Mouse (Mus musculus) Patski (cell line): Measurements from ENCODE around the gene Trim39. TPM values are rescaled to one million over a fixed set of nuclear protein-coding genes. Genes with fewer than 3 reads are reported as not detected.
A peak's percentile ranks its signal among the peaks of the same experiment; 100 is the strongest.
"Not testable (repeated sequence)": the region's sequence is repeated elsewhere in the genome, so short reads cannot be mapped to it uniquely, and the experiment has no call there.

Experiments
- ATAC-seq: fragments of 100-300 bp; one replicate; pipeline ENCODE4 v1.8.0; 2021
- CTCF ChIA-PET: fragments of 350-600 bp; sonication (Branson Sonifier 250); formaldehyde crosslinking; loops from one replicate; lab custom pipeline; 2022; ENCODE audit warnings: inconsistent platforms; lab: Charles Lee
- POLR2A ChIA-PET: fragments of 350-600 bp; sonication (Branson Sonifier 250); formaldehyde crosslinking; loops from one replicate; lab custom pipeline; 2022; ENCODE audit warnings: antibody characterized with exemption, inconsistent platforms; lab: Charles Lee
- DNase-seq: peaks from one replicate; pipeline ENCODE4 v3.0.0-alpha.2; 2011; ENCODE audit warnings: low read depth, low spot score
- H3K27me3 ChIP-seq: fragments of 371-371 bp; one replicate; pipeline ENCODE4 v1.5.1; 2021
- CTCF ChIP-seq: fragments of 100-300 bp; IDR thresholded peaks from one replicate; pipeline ENCODE4 v1.5.1; 2021
- in situ Hi-C: fragments of 300-500 bp; cut with MboI; formaldehyde crosslinking; loops from 3 replicates; pipeline ENCODE4 v1.11.1; 2018; ENCODE audit warnings: low pct_unique_long_range_greater_than_20kb, mixed read lengths
- polyA plus RNA-seq: library from polyadenylated mRNA; unstranded; gene quantifications from one replicate; pipeline ENCODE4 v1.2.3, GENCODE M21; 2021

Gene Trim39
- polyA plus RNA-seq: 21.0 TPM

DNA sequence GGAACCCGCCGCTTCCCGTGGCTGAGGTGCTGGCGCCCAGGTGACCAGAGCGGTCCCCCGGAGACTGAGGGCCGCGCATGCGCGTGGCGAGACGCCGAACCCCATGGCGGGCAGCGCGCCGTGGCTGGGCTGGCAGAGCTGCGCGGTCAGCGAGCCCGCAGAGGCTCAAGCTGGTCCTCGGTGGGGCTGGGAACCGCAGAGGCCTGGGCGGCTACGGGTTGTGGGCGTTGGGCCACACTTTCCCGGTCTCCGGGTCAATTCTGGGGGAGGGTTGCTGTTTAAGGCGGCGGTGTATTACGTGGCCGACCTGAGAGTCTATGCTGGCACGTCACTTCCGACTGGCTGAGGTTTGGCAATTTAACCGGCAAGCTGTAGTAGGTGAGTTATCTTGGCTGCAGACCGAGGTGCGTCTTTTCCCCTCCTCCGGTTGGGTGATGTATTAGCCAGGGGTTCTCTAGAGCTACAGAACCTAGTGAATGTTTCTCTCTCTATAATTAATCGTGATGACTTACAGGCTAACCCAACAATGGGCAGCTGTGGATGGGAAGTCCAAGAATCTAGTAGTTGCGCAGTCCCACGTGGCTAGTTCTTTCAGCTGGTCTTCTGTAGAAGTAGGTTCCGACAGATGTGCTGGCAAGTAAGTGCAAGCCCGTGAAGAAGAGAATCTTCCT lies at the start of gene Trim39:
Gene Trim39 (minus strand): TSS at position 662 of the 671 bp plus-strand sequence.
- ChIA-PET POLR2A (interaction anchor here (0.9 to 1.3 kb wide), 2 partner anchors 10 to 1612 kb away, joined by 3 to 4 read pairs; no protein-coding TSS in a partner anchor), CTCF (interaction anchor here (2.4 kb wide), 1 partner anchor 14 kb away, joined by 12 read pairs; the partner anchor contains the start of gene Rpp21)
- no peak for TF ChIP-seq CTCF

DNA sequence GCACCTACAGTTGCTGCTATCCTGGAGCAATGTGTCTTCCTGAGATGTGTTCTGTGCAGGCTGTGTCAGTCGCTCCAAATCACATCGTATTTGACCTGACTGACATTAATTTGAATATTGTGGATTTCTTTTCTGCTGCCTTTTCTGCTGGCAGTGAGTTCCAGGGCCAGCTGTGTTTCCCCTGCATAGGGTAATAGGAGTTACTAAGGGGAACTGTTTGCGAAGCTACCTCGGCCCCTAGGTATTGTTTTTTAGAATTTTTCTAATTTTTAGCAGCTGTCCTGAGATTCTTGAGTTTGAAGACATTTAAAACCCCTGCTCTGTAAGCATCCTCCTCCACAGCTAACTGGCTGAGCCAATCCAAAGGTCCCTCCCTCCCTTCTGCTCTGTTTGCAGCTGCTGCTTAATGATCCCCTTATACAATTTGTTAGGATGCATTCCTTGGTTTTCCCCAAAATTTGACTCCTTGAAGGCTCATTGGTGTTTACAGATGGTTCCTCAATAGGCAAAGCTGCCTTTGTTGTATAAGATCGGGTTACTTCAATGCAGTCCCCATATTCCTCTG lies 43.7 kb upstream of the Trim39 start:
- ChIA-PET POLR2A (no interaction called here), CTCF (no interaction called here)
- in situ Hi-C loops: no loop called here
- no peak for TF ChIP-seq CTCF
- no peaks in the 10 kb centered on the region for H3K27me3 ChIP-seq
- DNase-seq: no peak
- ATAC-seq: no peak

More for the DNA sequence above, at the start of gene Trim39:
- ATAC-seq (peak; percentile 80), DNase-seq (peak; percentile 22)
- H3K27me3 ChIP-seq: no peaks in the 10 kb centered on the region
- in situ Hi-C loops: loop anchor here (25.0 kb wide), 1 partner anchor 791 kb away; no protein-coding TSS in a partner anchor

DNA sequence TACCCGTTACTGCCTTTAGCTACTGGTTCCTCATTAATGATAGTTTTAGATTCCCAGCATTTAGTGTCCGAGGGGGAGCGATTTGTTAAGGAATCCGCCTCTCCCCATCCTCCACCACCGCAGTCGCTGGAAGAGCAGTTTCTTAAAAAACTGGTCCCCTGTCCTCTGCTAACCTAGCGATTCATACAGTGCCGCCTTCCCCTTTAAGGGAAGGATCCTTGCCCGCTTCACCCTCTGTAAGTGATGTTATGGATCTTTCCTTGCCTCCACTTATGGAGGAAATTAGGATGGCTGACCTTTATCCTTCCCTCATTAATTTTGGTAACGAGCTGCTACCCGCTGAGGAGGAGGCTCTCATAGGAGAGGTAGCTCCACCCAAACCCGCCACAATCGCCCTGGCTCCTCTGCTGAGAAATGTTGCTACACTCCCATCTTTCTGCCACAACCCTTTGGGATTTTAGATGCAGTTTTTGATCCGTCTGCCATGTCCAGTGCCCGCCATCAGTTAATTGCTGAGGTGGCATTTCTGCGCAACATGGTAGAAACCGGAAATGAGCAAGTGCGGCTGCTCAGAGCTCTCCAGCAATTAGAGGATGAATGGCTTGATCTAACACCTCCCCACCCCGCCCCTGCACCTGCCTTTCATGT lies 43.1 kb upstream of the Trim39 start:
- H3K27me3 ChIP-seq: no peaks in the 10 kb centered on the region
- in situ Hi-C loops: no loop called here
- no peak for DNase-seq
- ATAC-seq: no peak
- CTCF ChIA-PET: no interaction called here
- TF ChIP-seq CTCF: no peak
- POLR2A ChIA-PET: no interaction called here

DNA sequence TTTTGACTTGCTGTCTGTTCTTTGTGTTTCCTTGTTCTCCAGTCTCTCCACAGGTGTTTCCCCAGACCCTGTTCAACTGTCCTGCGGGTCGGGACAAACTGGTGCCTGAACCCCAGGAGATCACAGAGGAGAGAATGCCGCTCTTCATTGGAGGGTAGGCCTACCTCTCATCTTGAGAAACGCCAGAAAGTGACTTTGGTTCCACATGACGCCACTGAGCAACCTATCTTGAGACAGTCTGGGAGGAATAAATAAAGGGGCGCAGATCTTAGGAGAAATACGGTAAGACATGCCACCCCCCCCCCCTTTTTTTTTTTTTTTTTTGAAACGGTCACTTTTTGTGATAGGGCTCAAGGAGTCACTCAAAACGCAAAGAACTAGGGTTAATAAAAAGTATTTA lies 42.5 kb upstream of the Trim39 start:
- no peaks in the 10 kb centered on the region for H3K27me3 ChIP-seq
- ChIA-PET POLR2A (no interaction called here), CTCF (no interaction called here)
- in situ Hi-C loops: no loop called here
- TF ChIP-seq CTCF: no peak
- no peak for ATAC-seq
- no peak for DNase-seq

DNA sequence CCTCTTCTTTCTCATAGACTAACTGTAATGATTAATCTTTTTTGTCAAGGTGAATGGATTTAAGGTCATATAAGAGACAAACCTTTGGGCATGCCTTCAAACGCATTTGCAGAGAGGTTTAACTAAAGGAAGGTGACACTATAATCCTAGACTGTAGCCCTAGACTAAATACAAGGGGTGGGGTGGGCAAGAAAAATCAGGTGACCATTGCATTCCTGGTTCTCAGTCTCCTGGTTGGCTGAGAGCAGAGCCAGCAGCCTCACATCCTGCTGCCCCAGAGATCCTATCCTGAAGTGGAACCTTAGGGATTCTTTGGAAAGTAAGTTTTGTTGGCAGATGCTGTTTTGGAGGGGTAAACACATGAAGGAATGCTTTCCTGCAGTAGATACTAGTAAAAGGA lies 37.2 kb upstream of the Trim39 start:
- CTCF ChIA-PET: interaction anchor here (1.2 kb wide), 1 partner anchor 478 kb away, joined by 3 read pairs; no protein-coding TSS in a partner anchor
- ATAC-seq: no peak
- in situ Hi-C loops: loop anchor here (5.0 kb wide), 2 partner anchors 453 to 483 kb away; no protein-coding TSS in a partner anchor
- no peak for TF ChIP-seq CTCF
- H3K27me3 ChIP-seq: no peaks in the 10 kb centered on the region
- POLR2A ChIA-PET: no interaction called here
- no peak for DNase-seq

DNA sequence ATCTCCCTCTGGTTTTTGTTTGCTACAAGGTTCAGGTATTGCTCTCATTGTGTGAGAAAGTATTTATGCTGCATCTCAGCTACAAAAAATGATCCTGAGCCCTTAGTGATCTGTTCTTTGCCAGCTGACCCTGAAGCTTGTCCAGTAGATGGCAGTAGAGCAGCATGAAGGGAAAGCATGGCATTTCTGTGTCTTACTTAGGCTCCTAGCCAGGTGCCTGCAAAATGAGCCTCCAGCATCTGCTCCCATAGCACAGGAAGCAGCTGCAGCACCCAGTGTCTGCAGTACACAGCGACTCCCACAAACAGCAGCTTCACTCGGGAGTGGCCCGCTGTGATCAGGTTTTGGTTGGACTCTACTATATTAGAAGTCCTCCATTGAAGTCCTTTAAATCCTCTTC lies 36.8 kb upstream of the Trim39 start:
- peak; percentile 20 for DNase-seq
- ATAC-seq, H3K27me3 ChIP-seq, POLR2A ChIA-PET: not testable (repeated sequence)
- CTCF ChIA-PET: interaction anchor here (1.2 kb wide), 1 partner anchor 478 kb away, joined by 3 read pairs; no protein-coding TSS in a partner anchor
- in situ Hi-C loops: loop anchor here (5.0 kb wide), 2 partner anchors 453 to 483 kb away; no protein-coding TSS in a partner anchor

DNA sequence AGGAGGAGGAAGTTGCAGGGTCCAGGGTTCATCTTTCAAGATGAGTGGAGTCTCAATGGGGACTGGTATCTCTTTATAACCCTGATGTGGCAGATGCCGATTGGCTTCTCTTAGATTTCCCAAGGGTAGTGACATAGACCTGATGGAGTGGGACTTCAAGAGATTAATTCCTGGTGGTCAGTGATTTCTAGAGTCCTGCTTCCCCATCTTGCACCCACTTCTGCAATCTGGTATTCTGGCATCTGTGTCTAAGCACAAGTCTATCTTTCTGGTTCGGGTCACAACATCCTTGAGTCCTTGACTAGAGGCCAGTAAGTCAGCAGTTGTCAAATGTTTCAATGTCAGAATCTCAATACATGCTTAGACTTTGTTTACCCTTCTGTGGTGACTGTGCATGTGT lies 14.3 kb upstream of the Trim39 start, which contains the start of gene H2-M10.2:
Gene H2-M10.2 (minus strand): TSS at position 101 of the 400 bp plus-strand sequence.
- POLR2A ChIA-PET: no interaction called here
- CTCF ChIA-PET: no interaction called here
- DNase-seq (no peak), ATAC-seq (no peak)
- in situ Hi-C loops: loop anchor here (5.0 kb wide), 2 partner anchors 81 to 126 kb away; partner anchors contain the start of gene H2-M10.3
- TF ChIP-seq CTCF: no peak
- no peaks in the 10 kb centered on the region for H3K27me3 ChIP-seq

DNA sequence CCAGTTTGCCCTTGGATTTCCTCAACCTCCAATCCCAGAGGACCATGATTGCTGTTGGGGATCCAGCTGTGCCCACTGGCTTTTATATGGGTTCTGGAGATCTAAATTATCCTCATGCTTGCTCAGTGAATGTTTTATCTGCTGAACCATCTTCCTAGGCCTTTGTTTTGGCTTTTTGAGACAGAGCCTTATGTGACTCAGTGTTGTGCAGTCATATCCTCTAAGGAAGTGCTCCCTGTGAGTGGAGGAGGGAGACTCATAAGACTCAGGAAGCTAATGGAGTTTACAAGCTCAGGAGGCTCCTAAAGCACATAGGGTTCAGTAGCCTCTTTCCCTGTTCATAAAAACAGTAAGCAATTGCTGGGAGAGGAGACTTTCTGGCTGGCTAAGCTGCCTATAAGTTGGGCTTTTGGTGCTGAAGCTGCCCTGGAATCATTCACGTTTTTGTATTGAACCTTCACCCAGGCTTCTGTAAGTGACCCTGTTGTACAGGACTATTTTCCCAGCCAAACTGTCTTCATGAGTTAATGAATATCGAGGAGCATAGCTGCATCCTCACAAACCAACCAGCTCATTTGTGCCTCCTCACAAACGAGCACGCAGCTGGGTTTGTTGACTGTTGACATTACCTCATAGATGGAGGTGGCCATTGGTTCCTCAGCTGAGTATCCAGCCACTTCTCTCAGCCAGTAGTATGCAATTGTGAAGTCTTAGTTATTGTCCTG lies 9.6 kb upstream of the Trim39 start:
- H3K27me3 ChIP-seq: no peaks in the 10 kb centered on the region
- ATAC-seq: no peak
- no peak for DNase-seq
- in situ Hi-C loops: no loop called here
- CTCF ChIA-PET: no interaction called here
- no peak for TF ChIP-seq CTCF
- POLR2A ChIA-PET: no interaction called here

DNA sequence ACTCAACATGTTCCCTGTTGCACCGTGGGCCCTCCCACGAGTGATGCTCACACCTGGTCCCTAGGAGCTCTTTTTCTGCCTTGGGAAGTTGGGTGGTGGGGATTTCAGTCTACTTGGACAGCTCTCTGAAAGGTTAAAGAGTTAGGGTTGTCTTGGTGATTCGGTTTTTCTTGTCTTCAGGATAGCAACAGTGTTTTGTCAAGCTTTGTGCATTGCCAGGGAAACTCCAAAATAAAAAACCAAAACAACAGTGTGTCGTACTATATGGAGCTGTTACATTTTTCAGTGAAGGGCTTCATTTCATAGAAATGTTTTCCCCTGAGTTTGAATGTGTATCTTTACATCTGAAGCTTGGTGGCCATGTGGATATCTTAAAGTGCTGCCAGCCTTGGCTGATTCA lies 2.7 kb upstream of the Trim39 start:
- ChIA-PET POLR2A (no interaction called here), CTCF (interaction anchor here (1.2 kb wide), 1 partner anchor 18 kb away, joined by 4 read pairs; no protein-coding TSS in a partner anchor)
- DNase-seq (no peak), ATAC-seq (no peak)
- no peaks in the 10 kb centered on the region for H3K27me3 ChIP-seq
- TF ChIP-seq CTCF: no peak
- in situ Hi-C loops: loop anchor here (25.0 kb wide), 1 partner anchor 788 kb away; no protein-coding TSS in a partner anchor

DNA sequence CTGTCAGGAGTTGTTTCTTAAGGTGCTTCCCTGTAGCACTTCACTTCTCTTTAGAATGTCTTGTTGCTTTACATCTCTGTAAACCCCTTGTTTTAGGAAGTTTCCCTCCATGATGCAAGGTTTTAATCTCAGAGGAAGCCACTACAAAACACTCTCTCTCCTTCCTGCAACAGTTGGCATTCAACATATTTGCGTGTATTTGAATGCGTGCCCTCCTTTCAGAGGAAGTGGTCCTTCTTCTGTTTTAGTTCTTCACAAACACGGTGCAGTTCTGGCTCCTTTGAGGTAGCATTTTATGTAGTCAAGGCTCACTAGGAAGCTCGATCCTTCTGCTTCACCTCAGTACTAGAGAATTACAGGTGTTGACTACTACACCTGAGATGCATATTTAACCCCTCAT lies 1.7 kb upstream of the Trim39 start:
- no peaks in the 10 kb centered on the region for H3K27me3 ChIP-seq
- ATAC-seq (no peak), DNase-seq (no peak)
- ChIA-PET POLR2A (no interaction called here), CTCF (interaction anchor here (1.0 kb wide), 1 partner anchor 19 kb away, joined by 3 read pairs; no protein-coding TSS in a partner anchor)
- in situ Hi-C loops: loop anchor here (25.0 kb wide), 1 partner anchor 789 kb away; no protein-coding TSS in a partner anchor
- no peak for TF ChIP-seq CTCF
